Mouse (Mus musculus) liver, postnatal 0 days (tissue): Measurements from ENCODE around the gene Cnbd2. TPM values are rescaled to one million over a fixed set of nuclear protein-coding genes. Genes with fewer than 3 reads are reported as not detected.

Experiments used
- ATAC-seq: fragments of 200-750 bp; cut with Nextera tagmentation; 2 replicates; pipeline ENCODE4 v1.8.0; 2017; ENCODE audit warnings: mild to moderate bottlenecking, moderate library complexity
- DNase-seq: peaks from one replicate; pipeline ENCODE4 v3.0.0-alpha.2; 2016
- H3K27ac ChIP-seq: fragments of 300-500 bp; sonication (generic); 2 replicates; pipeline ENCODE4 v1.5.1; 2014; ENCODE audit warnings: antibody characterized with exemption, moderate library complexity, mild to moderate bottlenecking, low read depth
- H3K27me3 ChIP-seq: fragments of 300-500 bp; sonication (generic); 2 replicates; pipeline ENCODE4 v1.6.1; 2014; ENCODE audit warnings: low read length, control low read depth, mixed read lengths; ENCODE audit not compliant: insufficient read depth
- H3K36me3 ChIP-seq: fragments of 300-500 bp; sonication (generic); replicated peaks from 2 replicates; pipeline ENCODE4 v1.6.1; 2014; ENCODE audit warnings: mild to moderate bottlenecking, control low read depth, low read length, moderate library complexity, mixed read lengths; ENCODE audit not compliant: insufficient read depth
- H3K4me1 ChIP-seq: fragments of 300-500 bp; sonication (generic); 2 replicates; pipeline ENCODE4 v1.6.1; 2014; ENCODE audit warnings: antibody characterized with exemption, mild to moderate bottlenecking, control low read depth; ENCODE audit not compliant: insufficient read depth
- H3K4me2 ChIP-seq: fragments of 300-500 bp; sonication (generic); 2 replicates; pipeline ENCODE4 v1.6.1; 2014; ENCODE audit warnings: low read depth, mild to moderate bottlenecking, low read length, moderate library complexity, mixed read lengths
- H3K4me3 ChIP-seq: fragments of 300-500 bp; sonication (generic); 2 replicates; pipeline ENCODE4 v1.5.1; 2014; ENCODE audit warnings: low read depth, low read length
- H3K9ac ChIP-seq: fragments of 300-500 bp; sonication (generic); replicated peaks from 2 replicates; pipeline ENCODE4 v1.6.1; 2014; ENCODE audit warnings: mild to moderate bottlenecking, moderate library complexity
- H3K9me3 ChIP-seq: fragments of 300-500 bp; sonication (generic); 2 replicates; pipeline ENCODE4 v1.6.1; 2016; ENCODE audit warnings: mild to moderate bottlenecking, control low read depth, low read length, mixed read lengths
- CTCF ChIP-seq: sonication (generic); IDR thresholded peaks from 2 replicates; pipeline ENCODE4 v1.5.1; 2016; ENCODE audit warnings: antibody characterized with exemption, low read depth
- EP300 ChIP-seq: IDR thresholded peaks from 2 replicates; pipeline ENCODE4 v1.6.1; 2016; ENCODE audit warnings: antibody characterized with exemption, low read depth, mild to moderate bottlenecking
- WGBS: fragments of 180-500 bp; shearing (Covaris S2); extraction: QIAGEN DNeasy Blood & Tissue Kit; methylation state at CpG from one replicate; pipeline ENCODE4 v1.1.7; 2014; ENCODE audit not compliant: insufficient replicate concordance; 5-methylcytosine and 5-hydroxymethylcytosine counted together
- polyA plus RNA-seq: library from polyadenylated mRNA; unstranded; fragments of >200 nt; fragmentation: Nextera tagmentation; extraction: Ambion mirVana; gene quantifications from 2 replicates; pipeline ENCODE4 v1.2.1, GENCODE M21; 2015

Cnbd2 gene
- 3.5 and 4.0 TPM in 2 replicates for polyA plus RNA-seq

DNA sequence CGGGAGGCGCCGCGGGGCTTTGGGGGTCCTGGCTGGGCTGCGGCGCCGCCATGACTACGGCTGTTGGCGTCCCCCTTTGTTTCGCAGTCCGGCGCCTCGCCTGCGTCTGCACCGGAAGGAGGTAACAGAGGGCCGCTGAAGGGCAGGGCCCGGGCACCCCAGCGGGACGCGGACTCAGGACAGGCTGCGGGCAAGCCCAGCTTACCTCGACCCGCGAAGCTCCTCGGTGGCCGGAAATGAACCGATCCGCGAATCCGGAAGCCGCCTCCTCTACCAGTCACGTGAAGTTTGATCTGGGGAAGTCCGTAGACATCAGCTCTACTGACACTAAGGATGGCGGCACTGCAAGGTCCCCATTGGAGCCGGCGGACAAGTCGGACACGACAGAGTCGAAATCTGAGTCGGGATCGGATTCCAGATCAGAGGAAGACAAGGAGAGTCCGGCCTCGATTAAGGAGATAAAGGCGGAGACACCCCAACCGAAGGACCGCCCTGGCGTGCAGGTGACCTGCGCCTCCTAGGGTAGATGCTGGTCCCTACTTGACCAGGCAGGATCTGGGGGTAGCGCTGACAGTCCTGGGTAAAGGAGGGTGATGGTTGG lies at the start of gene Cnbd2, which contains the start of gene Scand1:
Gene Cnbd2 (plus strand): TSS at position 3 of the 601 bp plus-strand sequence.
Gene Scand1 (minus strand): TSS at position 408 of the 601 bp plus-strand sequence.
- Histone ChIP-seq H3K4me2 (peak within 1 kb of the TSS; percentile 97), H3K27me3 (no peaks in the 10 kb centered on the region), H3K4me3 (peak within 1 kb of the TSS; percentile 82), H3K4me1 (peaks cover 9% of the 10 kb centered on the region), H3K9ac (peak within 1 kb of the TSS; percentile 92), H3K36me3 (no peaks in the 10 kb centered on the region), H3K9me3 (no peaks in the 10 kb centered on the region), H3K27ac (peak within 1 kb of the TSS; percentile 99)
- TF ChIP-seq CTCF (peak; percentile 53), EP300 (no peak)
- DNase-seq (peak; percentile 86), ATAC-seq (peak; percentile 89)
- under 1% methylated on average over 48 of the region's 49 CpGs for WGBS

DNA sequence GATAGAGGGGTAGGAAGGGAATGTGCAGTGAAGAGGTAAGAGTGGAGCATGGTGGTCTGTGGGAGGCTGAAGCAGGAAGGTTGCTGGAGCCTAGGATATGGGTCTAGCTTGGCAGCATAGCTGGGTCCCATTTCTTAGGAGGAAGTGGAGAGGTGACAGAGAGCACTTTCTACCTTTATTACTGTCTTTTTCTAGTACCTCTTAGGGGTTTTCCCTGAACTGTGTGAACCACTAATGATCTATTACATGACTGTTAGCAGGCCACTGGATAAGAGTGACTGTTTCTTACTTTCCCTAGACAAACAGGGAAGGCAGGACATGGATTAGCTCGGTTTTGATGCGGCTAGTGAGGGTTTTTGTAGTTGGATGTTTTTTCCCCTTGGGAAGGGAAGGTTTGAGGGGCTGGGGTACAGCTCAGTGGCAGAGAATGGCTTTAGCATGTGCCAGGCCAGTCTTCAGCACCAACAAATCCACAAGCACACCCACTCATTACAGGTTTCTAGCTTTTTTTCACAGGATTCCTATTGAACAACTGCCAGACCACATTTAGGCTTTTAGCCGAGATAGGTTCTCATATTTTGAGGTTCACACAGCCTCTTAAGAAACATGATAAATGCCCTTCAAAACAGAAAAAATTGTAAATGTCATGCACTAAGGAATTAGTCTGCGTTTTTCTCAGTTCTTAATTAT lies 48.8 kb upstream of the Cnbd2 start:
- ATAC-seq (no peak), DNase-seq (no peak)
- TF ChIP-seq EP300, result no peak
- no peak for TF ChIP-seq CTCF
- Histone ChIP-seq H3K4me2 (no peak overlapping the region), H3K27me3 (no peaks in the 10 kb centered on the region), H3K9me3 (no peaks in the 10 kb centered on the region), H3K4me1 (peaks cover 3% of the 10 kb centered on the region; the same call in 1 of the 2 replicates), H3K36me3 (peaks cover 10% of the 10 kb centered on the region; the same call in 1 of the 2 replicates), H3K4me3 (no peak overlapping the region), H3K27ac (no peak overlapping the region), H3K9ac (no peak overlapping the region)
- 74% methylated on average over 4 of the region's 4 CpGs for WGBS

DNA sequence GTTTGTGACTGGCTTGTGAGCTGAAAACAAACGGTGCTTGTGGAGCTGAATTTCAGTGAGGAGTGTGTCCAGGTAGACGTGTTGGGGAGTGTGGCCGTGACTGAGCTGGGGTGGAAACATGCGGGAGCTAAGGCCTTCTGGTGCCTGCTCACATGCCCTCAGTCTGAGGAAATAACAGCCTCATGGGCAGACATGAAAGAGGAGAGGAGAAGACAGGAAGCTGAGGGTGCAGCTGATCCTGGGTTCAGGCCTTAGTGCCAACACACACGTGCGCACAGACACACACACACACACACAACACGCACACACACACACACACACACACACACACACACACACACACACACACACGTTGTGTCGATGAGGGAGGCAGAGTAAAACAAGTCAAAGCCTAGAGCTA lies 44.5 kb upstream of the Cnbd2 start:
- peaks cover 17% of the 10 kb centered on the region for H3K36me3 ChIP-seq
- ATAC-seq (no peak), DNase-seq (no peak)
- H3K27me3 ChIP-seq, result no peaks in the 10 kb centered on the region
- H3K27ac ChIP-seq, result no peak overlapping the region
- H3K9ac ChIP-seq, result no peak overlapping the region
- 88% methylated on average over 9 of the region's 9 CpGs for WGBS
- H3K9me3 ChIP-seq, result no peaks in the 10 kb centered on the region
- no peak for TF ChIP-seq EP300
- TF ChIP-seq CTCF, result no peak
- H3K4me2 ChIP-seq, result no peak overlapping the region
- H3K4me1 ChIP-seq, result no peaks in the 10 kb centered on the region
- no peak overlapping the region for H3K4me3 ChIP-seq

DNA sequence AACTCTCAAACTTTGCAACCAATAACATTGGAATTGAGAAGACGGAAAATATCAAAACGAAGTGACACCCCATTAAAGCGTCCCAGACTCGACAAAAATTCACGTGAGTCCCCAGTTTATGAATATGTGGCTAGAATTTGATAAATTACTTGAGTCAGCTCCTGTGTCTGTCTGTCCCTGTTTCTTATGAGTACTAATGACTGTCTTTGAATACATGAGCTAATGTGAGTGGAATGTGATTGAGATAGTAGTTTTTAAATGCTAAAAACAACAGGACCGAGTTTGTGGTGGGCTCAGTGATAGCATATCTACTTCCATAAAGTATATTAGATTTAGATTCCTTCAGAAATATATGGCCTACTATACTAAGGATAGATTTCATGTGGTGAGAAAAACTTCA lies 39.5 kb upstream of the Cnbd2 start:
- Histone ChIP-seq H3K9ac (no peak overlapping the region), H3K4me3 (no peak overlapping the region), H3K36me3 (peaks cover 24% of the 10 kb centered on the region), H3K9me3 (no peaks in the 10 kb centered on the region), H3K27ac (no peak overlapping the region), H3K4me2 (no peak overlapping the region), H3K4me1 (no peaks in the 10 kb centered on the region), H3K27me3 (no peaks in the 10 kb centered on the region)
- DNase-seq (no peak), ATAC-seq (no peak)
- TF ChIP-seq EP300 (no peak), CTCF (no peak)
- 85% methylated on average over 6 of the region's 6 CpGs for WGBS

DNA sequence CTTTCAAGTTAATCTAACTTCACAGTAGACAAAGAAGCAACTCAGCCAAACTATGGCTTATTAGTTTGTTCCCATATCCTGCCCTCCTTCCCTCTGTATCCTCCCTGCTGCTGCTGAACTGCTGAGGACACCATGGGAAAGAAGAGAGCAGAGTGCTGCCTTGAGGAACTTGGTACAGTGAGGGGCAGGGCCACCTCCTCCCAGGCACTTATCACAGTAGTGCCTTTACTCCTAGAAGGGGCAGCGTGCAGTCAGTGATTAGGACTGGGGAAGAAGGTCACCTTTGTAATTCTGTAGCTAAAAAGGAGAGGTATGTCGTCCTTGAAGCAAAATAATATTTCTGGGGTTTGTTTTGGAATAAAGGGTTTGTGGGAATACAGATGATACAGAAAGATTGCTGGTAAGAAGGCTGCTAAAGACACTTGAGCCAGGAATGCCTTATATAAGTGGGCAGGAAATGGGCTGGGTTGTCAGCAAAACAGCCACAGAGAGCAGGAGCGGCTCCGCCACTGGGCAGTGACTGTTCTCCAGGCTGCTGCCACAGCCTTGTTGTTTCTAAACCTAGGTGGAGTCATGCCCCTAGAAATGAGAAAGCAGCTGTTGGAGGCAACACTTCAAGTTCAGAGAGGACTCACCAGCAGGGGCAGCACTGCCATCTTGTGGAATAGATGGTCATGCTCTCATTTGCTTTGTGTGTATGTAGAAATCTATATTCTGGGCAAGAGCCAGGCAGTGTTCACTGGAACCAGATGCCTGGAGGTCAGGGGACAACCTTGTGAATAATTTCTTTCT lies 33.7 kb upstream of the Cnbd2 start:
- Histone ChIP-seq H3K27me3 (no peaks in the 10 kb centered on the region), H3K36me3 (peaks cover 27% of the 10 kb centered on the region), H3K9ac (no peak overlapping the region), H3K9me3 (no peaks in the 10 kb centered on the region), H3K4me3 (no peak overlapping the region), H3K4me1 (no peaks in the 10 kb centered on the region), H3K27ac (peak overlapping the region; percentile 46), H3K4me2 (no peak overlapping the region)
- TF ChIP-seq CTCF, result peak; percentile 92
- no peak for TF ChIP-seq EP300
- ATAC-seq (peak; percentile 87), DNase-seq (peak; percentile 83)
- WGBS, result 41% methylated on average over 4 of the region's 4 CpGs

DNA sequence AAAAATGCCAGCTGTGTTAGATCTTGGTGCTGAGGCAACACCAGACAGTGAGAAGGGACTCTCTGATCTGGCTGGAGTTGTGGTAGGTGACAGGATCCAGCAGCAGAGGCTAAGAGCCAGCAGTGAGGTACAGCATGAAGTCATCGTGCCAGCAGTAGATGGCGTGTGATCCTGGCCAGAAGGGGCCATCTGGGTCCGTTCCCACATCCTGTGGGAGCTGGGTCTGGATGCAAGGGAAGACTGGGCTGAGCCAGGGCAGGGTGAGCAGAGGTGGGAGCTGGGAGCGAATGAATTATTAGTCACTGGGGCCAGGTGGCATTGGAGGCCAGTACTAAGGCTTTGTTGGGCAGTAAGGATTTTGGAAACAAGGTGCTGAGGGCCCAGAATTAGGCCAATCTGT lies 30.9 kb upstream of the Cnbd2 start:
- no peaks in the 10 kb centered on the region for H3K27me3 ChIP-seq
- no peak overlapping the region for H3K4me3 ChIP-seq
- H3K9ac ChIP-seq, result no peak overlapping the region
- H3K27ac ChIP-seq, result no peak overlapping the region
- TF ChIP-seq EP300, result no peak
- no peak for TF ChIP-seq CTCF
- H3K4me1 ChIP-seq, result no peaks in the 10 kb centered on the region
- DNase-seq (no peak), ATAC-seq (no peak)
- peaks cover 21% of the 10 kb centered on the region for H3K36me3 ChIP-seq
- no peaks in the 10 kb centered on the region for H3K9me3 ChIP-seq
- WGBS, result 75% methylated on average over 4 of the region's 4 CpGs
- no peak overlapping the region for H3K4me2 ChIP-seq
